Mouse (Mus musculus): ENCODE measurements around the gene Hoxc9. TPM values are rescaled to one million over a fixed set of nuclear protein-coding genes. Genes with fewer than 3 reads are reported as not detected.
A peak's percentile ranks its signal among the peaks of the same experiment; 100 is the strongest.

Hoxc9 gene
- polyA plus RNA-seq, 1 experiment from 2014 or later = 10.0 TPM

DNA sequence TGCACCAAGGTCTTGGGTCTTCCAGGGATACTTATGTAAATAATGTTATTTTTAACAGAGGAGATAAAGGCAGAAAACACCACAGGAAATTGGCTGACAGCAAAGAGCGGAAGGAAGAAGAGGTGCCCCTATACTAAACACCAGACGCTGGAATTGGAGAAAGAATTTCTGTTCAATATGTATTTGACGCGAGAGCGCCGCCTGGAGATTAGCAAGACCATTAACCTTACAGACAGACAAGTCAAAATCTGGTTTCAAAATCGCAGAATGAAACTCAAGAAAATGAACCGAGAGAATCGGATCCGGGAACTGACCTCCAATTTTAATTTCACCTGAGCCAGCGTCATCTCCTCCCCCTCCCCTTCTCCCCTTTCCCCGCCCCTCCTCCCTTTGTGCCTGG, 5.5 kb upstream of the Hoxc9 start:
- peak overlapping the region; percentile 86 for H3K27ac ChIP-seq
- peak overlapping the region; percentile 77 for H3K4me2 ChIP-seq
- peaks cover 78% of the 10 kb centered on the region for H3K27me3 ChIP-seq
- H3K36me3 ChIP-seq = no peaks in the 10 kb centered on the region
- no peak for ATAC-seq (replicated peaks; ENCODE audit: low FRiP score)
- no peaks in the 10 kb centered on the region for H3K9me3 ChIP-seq (replicated peaks)
- peaks cover 66% of the 10 kb centered on the region for H3K4me1 ChIP-seq
- H3K9ac ChIP-seq = peak overlapping the region; percentile 50
- peak overlapping the region; percentile 65 for H3K4me3 ChIP-seq (replicated peaks)
- WGBS = under 1% methylated on average over 12 of the region's 12 CpGs

GRCm38 (mm10) chr15:102972254-102972653, 4.0 kb upstream of the Hoxc9 start:
- H3K4me1 ChIP-seq = peaks cover 68% of the 10 kb centered on the region
- no peak for ATAC-seq (replicated peaks; ENCODE audit: low FRiP score)
- no peaks in the 10 kb centered on the region for H3K9me3 ChIP-seq (replicated peaks)
- 2% methylated on average over 21 of the region's 21 CpGs for WGBS
- H3K9ac ChIP-seq = peak overlapping the region; percentile 50
- no peaks in the 10 kb centered on the region for H3K36me3 ChIP-seq
- peaks cover 74% of the 10 kb centered on the region for H3K27me3 ChIP-seq
- H3K4me2 ChIP-seq = peak overlapping the region; percentile 77
- H3K4me3 ChIP-seq (replicated peaks) = peak overlapping the region; percentile 65
- peak overlapping the region; percentile 86 for H3K27ac ChIP-seq

DNA sequence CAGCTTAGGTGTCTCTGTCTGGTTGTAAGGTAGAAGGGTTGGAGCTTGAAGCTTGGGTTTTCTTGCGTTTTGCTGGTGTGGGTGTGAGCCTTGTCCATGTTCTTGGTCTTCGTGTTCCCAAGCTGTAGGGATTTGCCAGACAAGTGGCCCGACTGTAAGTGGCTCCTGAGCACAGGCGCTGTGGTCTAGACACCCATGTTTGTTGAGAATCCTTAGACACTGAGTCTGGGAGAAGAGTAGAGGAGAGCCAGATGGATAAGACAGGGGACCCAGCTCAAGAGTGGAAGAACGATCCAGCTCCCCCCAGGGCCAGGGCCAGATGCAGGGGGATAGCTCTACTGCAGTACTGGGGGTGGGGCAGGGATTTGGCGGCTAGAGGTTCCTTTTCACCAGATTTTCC, 3.5 kb upstream of the Hoxc9 start:
- peak overlapping the region; percentile 77 for H3K4me2 ChIP-seq
- H3K9ac ChIP-seq = peak overlapping the region; percentile 50
- peaks cover 73% of the 10 kb centered on the region for H3K27me3 ChIP-seq

GRCm38 (mm10) chr15:102975034-102975433, 1.2 kb upstream of the Hoxc9 start:
- Histone ChIP-seq H3K9me3 (replicated peaks) (no peaks in the 10 kb centered on the region), H3K4me2 (peak overlapping the region; percentile 77), H3K9ac (peak overlapping the region; percentile 75), H3K4me1 (peaks cover 84% of the 10 kb centered on the region), H3K4me3 (replicated peaks) (peak overlapping the region; percentile 65), H3K27ac (peak overlapping the region; percentile 96), H3K27me3 (peaks cover 81% of the 10 kb centered on the region), H3K36me3 (no peaks in the 10 kb centered on the region)
- 11% methylated on average over 7 of the region's 7 CpGs for WGBS
- ATAC-seq (replicated peaks; ENCODE audit: low FRiP score) = no peak

More for the DNA sequence above, 3.5 kb upstream of the Hoxc9 start:
- Histone ChIP-seq H3K9me3 (replicated peaks) (no peaks in the 10 kb centered on the region), H3K4me3 (replicated peaks) (peak overlapping the region; percentile 65), H3K4me1 (peaks cover 72% of the 10 kb centered on the region), H3K27ac (peak overlapping the region; percentile 86), H3K36me3 (no peaks in the 10 kb centered on the region)
- 3% methylated on average over 6 of the region's 6 CpGs for WGBS
- no peak for ATAC-seq (replicated peaks; ENCODE audit: low FRiP score)

DNA sequence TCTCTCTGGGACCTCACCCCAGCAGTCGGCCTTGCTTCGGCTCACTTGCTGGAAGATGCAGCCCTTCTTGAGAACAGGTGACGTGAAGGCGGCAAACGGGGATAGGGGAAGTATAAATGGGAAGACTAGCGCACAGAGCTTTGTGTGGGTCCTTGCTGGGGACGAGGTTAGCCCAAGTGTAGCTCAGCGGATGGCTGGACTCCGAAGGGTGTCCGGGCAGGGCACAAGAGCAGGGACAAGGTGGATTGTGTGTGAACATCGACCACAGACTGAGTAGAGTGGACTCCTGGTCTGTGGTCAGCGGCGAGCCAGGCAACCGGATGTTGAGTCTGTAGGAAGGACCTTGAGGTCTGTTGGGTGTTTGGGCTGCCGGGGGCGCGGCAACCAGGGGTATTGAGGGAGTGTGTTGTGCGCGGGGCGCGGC, 539 bp upstream of the Hoxc9 start:
- Histone ChIP-seq H3K4me2 (peak overlapping the region; percentile 77), H3K36me3 (no peaks in the 10 kb centered on the region), H3K4me1 (peaks cover 83% of the 10 kb centered on the region), H3K4me3 (replicated peaks) (peak overlapping the region; percentile 65), H3K27me3 (peaks cover 85% of the 10 kb centered on the region), H3K9ac (peak overlapping the region; percentile 75), H3K9me3 (replicated peaks) (no peaks in the 10 kb centered on the region), H3K27ac (peak overlapping the region; percentile 96)
- no peak for ATAC-seq (replicated peaks; ENCODE audit: low FRiP score)
- WGBS = under 1% methylated on average over 21 of the region's 21 CpGs

- WGBS = under 1% methylated on average over 37 of the region's 37 CpGs
- 0 out of 2 replicates have a peak, but pooled peaks have one; percentile 3 for ATAC-seq (replicated peaks; ENCODE audit: low FRiP score)
- no peaks in the 10 kb centered on the region for H3K9me3 ChIP-seq (replicated peaks)
- no peaks in the 10 kb centered on the region for H3K36me3 ChIP-seq
- peak overlapping the region; percentile 96 for H3K27ac ChIP-seq
- peak overlapping the region; percentile 75 for H3K9ac ChIP-seq
- peaks cover 75% of the 10 kb centered on the region for H3K27me3 ChIP-seq
- peak overlapping the region; percentile 65 for H3K4me3 ChIP-seq (replicated peaks)
- H3K4me2 ChIP-seq = peak overlapping the region; percentile 77
- peaks cover 75% of the 10 kb centered on the region for H3K4me1 ChIP-seq
Measured at GRCm38 (mm10) chr15:102976631-102977422, 588 bp downstream of the Hoxc9 start.

GRCm38 (mm10) chr15:102977423-102977974, 1.3 kb downstream of the Hoxc9 start:
- H3K4me2 ChIP-seq = peak overlapping the region; percentile 77
- H3K9ac ChIP-seq = peak overlapping the region; percentile 75
- ATAC-seq (replicated peaks; ENCODE audit: low FRiP score) = 0 out of 2 replicates have a peak, but pooled peaks have one; percentile 1
- no peaks in the 10 kb centered on the region for H3K36me3 ChIP-seq
- peak overlapping the region; percentile 96 for H3K27ac ChIP-seq
- H3K4me1 ChIP-seq = peaks cover 68% of the 10 kb centered on the region
- peak overlapping the region; percentile 65 for H3K4me3 ChIP-seq (replicated peaks)
- H3K9me3 ChIP-seq (replicated peaks) = no peaks in the 10 kb centered on the region
- WGBS = 2% methylated on average over 15 of the region's 16 CpGs
- peaks cover 74% of the 10 kb centered on the region for H3K27me3 ChIP-seq

- peak overlapping the region; percentile 75 for H3K9ac ChIP-seq
- no peak for ATAC-seq (replicated peaks; ENCODE audit: low FRiP score)
- H3K27ac ChIP-seq = peak overlapping the region; percentile 96
- H3K27me3 ChIP-seq = peaks cover 73% of the 10 kb centered on the region
- peak overlapping the region; percentile 77 for H3K4me2 ChIP-seq
- peak overlapping the region; percentile 65 for H3K4me3 ChIP-seq (replicated peaks)
- H3K9me3 ChIP-seq (replicated peaks) = no peaks in the 10 kb centered on the region
- peaks cover 70% of the 10 kb centered on the region for H3K4me1 ChIP-seq
- WGBS = 5% methylated on average over 13 of the region's 13 CpGs
- H3K36me3 ChIP-seq = no peaks in the 10 kb centered on the region
Measured at GRCm38 (mm10) chr15:102978615-102979515, 2.6 kb downstream of the Hoxc9 start.

GRCm38 (mm10) chr15:102979936-102980335, 3.7 kb downstream of the Hoxc9 start:
- Histone ChIP-seq H3K27ac (peak overlapping the region; percentile 96), H3K4me2 (peak overlapping the region; percentile 77), H3K36me3 (0 out of 2 replicates have a peak, but pooled peaks cover 3% of the 10 kb centered on the region), H3K9ac (peak overlapping the region; percentile 75), H3K9me3 (replicated peaks) (no peaks in the 10 kb centered on the region), H3K4me1 (peaks cover 72% of the 10 kb centered on the region), H3K4me3 (replicated peaks) (peak overlapping the region; percentile 65), H3K27me3 (peaks cover 71% of the 10 kb centered on the region)
- ATAC-seq (replicated peaks; ENCODE audit: low FRiP score) = no peak
- 10% methylated on average over 1 of the region's 1 CpGs for WGBS

GRCm38 (mm10) chr15:102980352-102980751, 4.1 kb downstream of the Hoxc9 start:
- Histone ChIP-seq H3K27me3 (peaks cover 71% of the 10 kb centered on the region), H3K9ac (peak overlapping the region; percentile 75), H3K4me1 (peaks cover 72% of the 10 kb centered on the region), H3K4me2 (peak overlapping the region; percentile 77), H3K27ac (peak overlapping the region; percentile 96), H3K4me3 (replicated peaks) (peak overlapping the region; percentile 65), H3K36me3 (0 out of 2 replicates have a peak, but pooled peaks cover 3% of the 10 kb centered on the region), H3K9me3 (replicated peaks) (no peaks in the 10 kb centered on the region)
- WGBS = 6% methylated on average over 11 of the region's 11 CpGs
- ATAC-seq (replicated peaks; ENCODE audit: low FRiP score) = no peak

DNA sequence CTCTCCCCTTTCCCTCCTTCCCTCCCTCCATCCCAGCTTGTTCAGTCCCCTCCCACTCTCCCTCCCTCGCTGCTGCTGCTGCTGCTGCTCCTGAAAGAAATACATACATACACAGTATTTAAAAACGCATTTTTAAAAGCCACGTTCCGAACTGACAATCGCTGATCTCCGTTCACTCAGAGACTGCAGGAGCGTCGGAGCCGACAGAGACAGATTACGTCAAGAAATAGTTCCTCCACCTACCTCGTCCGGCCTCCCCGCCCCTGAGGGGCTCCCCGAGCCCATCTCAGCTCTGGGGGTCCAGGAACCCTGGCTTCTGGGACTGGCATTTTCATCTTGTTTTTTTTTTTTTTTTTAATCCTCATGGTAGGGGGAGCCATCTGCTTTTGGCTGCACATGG, 4.7 kb downstream of the Hoxc9 start:
- ATAC-seq (replicated peaks; ENCODE audit: low FRiP score) = no peak

More for the DNA sequence above, 4.7 kb downstream of the Hoxc9 start:
- H3K27me3 ChIP-seq = peaks cover 71% of the 10 kb centered on the region
- peak overlapping the region; percentile 96 for H3K27ac ChIP-seq
- peak overlapping the region; percentile 65 for H3K4me3 ChIP-seq (replicated peaks)
- H3K9ac ChIP-seq = peak overlapping the region; percentile 75
- peaks cover 73% of the 10 kb centered on the region for H3K4me1 ChIP-seq
- no peaks in the 10 kb centered on the region for H3K9me3 ChIP-seq (replicated peaks)
- 1% methylated on average over 14 of the region's 14 CpGs for WGBS
- H3K4me2 ChIP-seq = peak overlapping the region; percentile 77
- H3K36me3 ChIP-seq = 0 out of 2 replicates have a peak, but pooled peaks cover 3% of the 10 kb centered on the region
